10 mouse cellular contexts compared by ENCODE assay signal in the genomic region with DNA sequence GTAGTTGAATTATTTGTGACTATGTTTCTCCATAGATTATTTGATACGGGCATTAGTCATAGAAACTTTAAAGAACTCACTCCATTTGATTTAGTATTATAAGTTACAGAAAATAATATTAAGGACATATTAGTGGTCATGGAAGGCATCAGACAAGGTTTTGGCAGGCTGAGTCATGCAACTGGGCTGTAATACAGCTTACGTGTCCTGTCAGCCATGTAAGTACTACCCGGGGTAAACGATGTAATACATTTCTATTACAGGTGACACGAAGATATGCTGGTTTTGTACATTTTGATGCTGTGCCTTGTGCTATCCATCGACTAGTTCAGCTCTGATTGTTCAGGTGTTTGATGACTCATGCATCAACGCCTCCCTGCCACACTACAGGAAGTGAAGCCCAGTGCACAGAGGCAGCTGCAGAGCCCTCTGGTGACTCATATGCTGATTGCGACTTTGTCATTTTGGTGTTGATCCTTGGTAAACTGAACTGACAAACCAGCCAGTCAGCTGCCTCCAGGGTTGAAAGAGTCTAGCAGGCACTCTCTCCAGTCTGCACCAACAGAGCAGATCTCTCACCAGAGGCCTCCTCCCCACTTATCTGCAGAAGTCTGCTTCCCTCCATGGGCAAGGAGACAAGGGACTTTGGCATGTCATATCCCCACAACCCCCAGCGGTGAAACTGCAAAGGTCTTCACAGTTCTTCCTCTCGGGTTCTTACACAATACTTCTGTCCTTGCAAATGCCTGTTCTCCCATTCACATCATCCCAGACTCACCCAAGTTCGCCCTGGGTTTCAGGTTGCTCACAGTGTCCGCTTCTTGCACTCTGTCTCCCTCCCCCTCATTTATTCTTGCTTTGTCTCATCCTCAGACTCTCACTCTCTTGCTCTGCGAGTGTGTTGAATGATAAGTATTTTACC.
A peak's percentile ranks its signal among the peaks of the same experiment; 100 is the strongest.
DNase-seq lines count a peak whose midpoint lies in the region; ATAC-seq and TF ChIP-seq lines count a peak whose summit lies in the region.
"Had no signal": no experiment of that assay in that cellular context is flagged by ENCODE, and none has a peak within 500 bp of the region (broad histone marks: within the 10 kb centered on the region; RNA-seq: fewer than 3 reads in every experiment).

No protein-coding gene starts in this region.

- no peak overlapping the region for H3K4me3 ChIP-seq in embryonic facial prominence, embryonic 14.5 days (ENCODE audit: low read depth, low read length)
- no peak overlapping the region for H3K4me3 ChIP-seq in embryonic facial prominence, embryonic 10.5 days
- no peak overlapping the region for H3K4me3 ChIP-seq in myocyte
- H3K4me3 ChIP-seq: lung, embryonic 15.5 days had no signal

- no peak for TF ChIP-seq POLR2A in myocyte (IDR thresholded peaks at IDR 0.05; ENCODE audit: insufficient read length, low read depth)

- H3K9me3 ChIP-seq in embryonic facial prominence, embryonic 14.5 days (ENCODE audit: control insufficient read depth, low read length): no peaks in the 10 kb centered on the region
- H3K9me3 ChIP-seq in embryonic facial prominence, embryonic 10.5 days: no peaks in the 10 kb centered on the region
- H3K9me3 ChIP-seq: lung, embryonic 15.5 days had no signal

- H3K36me3 ChIP-seq in embryonic facial prominence, embryonic 14.5 days (ENCODE audit: control insufficient read depth, insufficient read depth, low read length): no peaks in the 10 kb centered on the region
- H3K36me3 ChIP-seq in embryonic facial prominence, embryonic 10.5 days (replicated peaks): no peaks in the 10 kb centered on the region
- H3K36me3 ChIP-seq in myocyte (ENCODE audit: control insufficient read depth, insufficient read depth): no peaks in the 10 kb centered on the region
- H3K36me3 ChIP-seq: lung, embryonic 15.5 days had no signal

- ATAC-seq in embryonic facial prominence, embryonic 14.5 days (ENCODE audit: low read depth): no peak

- 65% methylated on average over 13 of the region's 13 CpGs for WGBS in embryonic facial prominence, embryonic 14.5 days
- 77% methylated on average over 13 of the region's 13 CpGs for WGBS in embryonic facial prominence, embryonic 10.5 days

- no peak overlapping the region for H3ac ChIP-seq in myocyte (ENCODE audit: control insufficient read depth, insufficient read length)

- peak; percentile 20 for DNase-seq in embryonic facial prominence, embryonic 14.5 days (ENCODE audit: low spot score)
- no peak for DNase-seq in embryonic facial prominence, embryonic 10.5 days (ENCODE audit: low spot score)
- DNase-seq in retina, postnatal 1 day: peak; percentile 29
- no peak for DNase-seq in retina, embryonic 14.5 days (ENCODE audit: low spot score)
- peak; percentile 14 for DNase-seq in adrenal gland, postnatal 25 days
- DNase-seq in layer of hippocampus, adult 9-11 months: no peak
- no peak for DNase-seq in frontal cortex, postnatal 25 days (ENCODE audit: low spot score in 2 of 2)
- DNase-seq: cerebellum, adult 18-20 months had no signal

- H3K4me2 ChIP-seq in embryonic facial prominence, embryonic 14.5 days (ENCODE audit: low read depth, low read length): no peak overlapping the region
- H3K4me2 ChIP-seq in myocyte (ENCODE audit: low read depth): peak overlapping the region; percentile 53
- H3K4me2 ChIP-seq: lung, embryonic 15.5 days had no signal

- H3K79me2 ChIP-seq in myocyte (ENCODE audit: control insufficient read depth, insufficient read depth): no peaks in the 10 kb centered on the region

- H3K9ac ChIP-seq in embryonic facial prominence, embryonic 14.5 days (ENCODE audit: low read depth, low read length): no peak overlapping the region
- H3K9ac ChIP-seq: lung, embryonic 15.5 days had no signal

- H3K27ac ChIP-seq in embryonic facial prominence, embryonic 14.5 days (replicated peaks; ENCODE audit: low read depth, low read length): no peak overlapping the region
- H3K27ac ChIP-seq in embryonic facial prominence, embryonic 10.5 days (replicated peaks): no peak overlapping the region
- H3K27ac ChIP-seq: lung, embryonic 15.5 days had no signal

- no peaks in the 10 kb centered on the region for H3K4me1 ChIP-seq in embryonic facial prominence, embryonic 14.5 days (ENCODE audit: control insufficient read depth, insufficient read depth, low read length)
- H3K4me1 ChIP-seq in embryonic facial prominence, embryonic 10.5 days: peaks cover 3% of the 10 kb centered on the region; the same call in 1 of the 2 replicates
- H3K4me1 ChIP-seq: lung, embryonic 15.5 days had no signal

- no peaks in the 10 kb centered on the region for H3K27me3 ChIP-seq in embryonic facial prominence, embryonic 14.5 days (replicated peaks; ENCODE audit: control insufficient read depth, insufficient read depth, low read length)
- no peaks in the 10 kb centered on the region for H3K27me3 ChIP-seq in embryonic facial prominence, embryonic 10.5 days (replicated peaks; ENCODE audit: low read depth, poor library complexity, severe bottlenecking)
- no peaks in the 10 kb centered on the region for H3K27me3 ChIP-seq in myocyte (ENCODE audit: control insufficient read depth, insufficient read depth, insufficient read length)
- H3K27me3 ChIP-seq: lung, embryonic 15.5 days had no signal

TF ChIP-seq in myocyte, 11 proteins besides CTCF, POLR2A, EP300 and RAD21:
- TF ChIP-seq MYOD1 (IDR thresholded peaks at IDR 0.05; ENCODE audit: control insufficient read depth in 1 of 3, insufficient read length in 2 of 3, low read depth in 2 of 3) (peak in 2 of 3 experiments; percentile 38 to 77), CEBPB (IDR thresholded peaks at IDR 0.05; ENCODE audit: insufficient read depth, poor library complexity, severe bottlenecking) (no peak), SRF (IDR thresholded peaks at IDR 0.05; ENCODE audit: control insufficient read depth, insufficient read length, low read depth) (no peak), MAX (IDR thresholded peaks at IDR 0.05; ENCODE audit: low read depth) (no peak), REST (IDR thresholded peaks at IDR 0.05; ENCODE audit: insufficient read depth, insufficient read length) (no peak), MYOG (IDR thresholded peaks at IDR 0.05; ENCODE audit: control insufficient read depth in 1 of 3, insufficient read depth in 1 of 3, insufficient read length in 2 of 3, low read depth in 2 of 3) (peak in 2 of 3 experiments; percentile 4 to 11), POLR2AphosphoS2 (IDR thresholded peaks at IDR 0.05; ENCODE audit: insufficient read length, low read depth) (no peak)

Comparison
In these comparisons a context has a peak if more than half of its experiments do, and no peak if none do; other contexts are left out.
1. DNase-seq: peak in embryonic facial prominence, embryonic 14.5 days (single experiment), retina, postnatal 1 day (single experiment) and adrenal gland, postnatal 25 days (single experiment); none in embryonic facial prominence, embryonic 10.5 days (single experiment), retina, embryonic 14.5 days (single experiment), layer of hippocampus, adult 9-11 months (single experiment) and frontal cortex, postnatal 25 days (0 of 2).